Mouse (Mus musculus) C2C12 (cell line): ENCODE data around the gene Ttll7. TPM values are rescaled to one million over a fixed set of nuclear protein-coding genes. Genes with fewer than 3 reads are reported as not detected.

Experiments
- H3K27me3 ChIP-seq: one replicate; pipeline ENCODE4 v1.6.1; 2011; ENCODE audit not compliant: control insufficient read depth, insufficient read depth, insufficient read length
- H3K36me3 ChIP-seq: one replicate; pipeline ENCODE4 v1.6.1; 2011; ENCODE audit not compliant: control insufficient read depth, insufficient read depth
- H3K4me3 ChIP-seq: one replicate; pipeline ENCODE4 v1.5.1; 2011; ENCODE audit warnings: mild to moderate bottlenecking, control low read depth; ENCODE audit not compliant: poor library complexity, insufficient read depth, severe bottlenecking
- H3K79me2 ChIP-seq: one replicate; pipeline ENCODE4 v1.6.1; 2011; ENCODE audit not compliant: control insufficient read depth, insufficient read depth
- H3K79me3 ChIP-seq: one replicate; pipeline ENCODE4 v1.6.1; 2011; ENCODE audit warnings: low read depth, control low read depth
- H3ac ChIP-seq: one replicate; pipeline ENCODE3; 2011; ENCODE audit warnings: low read depth; ENCODE audit not compliant: control insufficient read depth, insufficient read length
- CEBPB ChIP-seq: IDR thresholded peaks from one replicate; pipeline ENCODE4 v1.6.1; 2011; ENCODE audit warnings: low read depth, mild to moderate bottlenecking, control low read depth, moderate library complexity
- CTCF ChIP-seq: IDR thresholded peaks from one replicate; pipeline ENCODE4 v1.5.1; 2011; ENCODE audit not compliant: control insufficient read depth, insufficient read depth, insufficient read length
- FOSL1 ChIP-seq: IDR thresholded peaks from one replicate; pipeline ENCODE4 v1.8.0; 2011; ENCODE audit warnings: mild to moderate bottlenecking, low read length; ENCODE audit not compliant: poor library complexity, insufficient read depth, severe bottlenecking
- MAX ChIP-seq: IDR thresholded peaks from one replicate; pipeline ENCODE4 v1.6.1; 2011; ENCODE audit warnings: mild to moderate bottlenecking, control low read depth
- MYOD1 ChIP-seq: IDR thresholded peaks from one replicate; pipeline ENCODE4 v1.6.1; 2011; ENCODE audit warnings: low read depth; ENCODE audit not compliant: control insufficient read depth, insufficient read length
- MYOG ChIP-seq: IDR thresholded peaks from one replicate; pipeline ENCODE4 v1.6.1; 2011; ENCODE audit not compliant: control insufficient read depth, insufficient read length; ENCODE audit errors: extremely low read depth
- USF1 ChIP-seq: IDR thresholded peaks from one replicate; pipeline ENCODE4 v1.6.1; 2011; ENCODE audit warnings: low read depth, mild to moderate bottlenecking, control low read depth, moderate library complexity
- long read RNA-seq, 2 experiments: library from polyadenylated mRNA; unstranded; transcript quantifications; one replicate each; pipeline ENCODE4 v2.0.0; 2019 to 2020
- polyA plus RNA-seq: library from polyadenylated mRNA; unstranded; fragments of >200 nt; fragmentation: generic; extraction: Trizol; gene quantifications from one replicate; pipeline ENCODE4 v1.2.1, GENCODE M21; 2012; ENCODE audit warnings: missing spikeins

The Ttll7 gene
- polyA plus RNA-seq, result 6.4 TPM
- long read RNA-seq, experiment 1, partial matches to known transcripts, result 10 of 11 reads
- long read RNA-seq, experiment 1, other reads (novel, unspliced or antisense), result 1 of 11 reads
- long read RNA-seq, experiment 2, full-length matches to known transcripts, result 3 of 26 reads
- long read RNA-seq, experiment 2, partial matches to known transcripts, result 11 of 26 reads
- long read RNA-seq, experiment 2, other reads (novel, unspliced or antisense), result 12 of 26 reads

- H3K79me3 ChIP-seq, result peaks cover 3% of the 10 kb centered on the region
- H3K36me3 ChIP-seq, result no peaks in the 10 kb centered on the region
- peak within 1 kb of the TSS; percentile 75 for H3ac ChIP-seq
- H3K27me3 ChIP-seq, result no peaks in the 10 kb centered on the region
- peak; percentile 25 for TF ChIP-seq MAX
- TF ChIP-seq USF1, result no peak
- TF ChIP-seq MYOD1, result peak; percentile 92
- peak within 1 kb of the TSS; percentile 44 for H3K4me3 ChIP-seq
- H3K79me2 ChIP-seq, result peaks cover 4% of the 10 kb centered on the region
Observed at GRCm38 (mm10) chr3:146851966-146852891, at the start of gene Ttll7. Gene Ttll7, plus strand, starts transcription at chr3:146852367.

GRCm38 (mm10) chr3:146812041-146812878, 39.9 kb upstream of the Ttll7 start:
- H3K79me3 ChIP-seq, result peaks cover 11% of the 10 kb centered on the region
- peak overlapping the region; percentile 69 for H3K4me3 ChIP-seq
- no peaks in the 10 kb centered on the region for H3K27me3 ChIP-seq
- peaks cover 62% of the 10 kb centered on the region for H3K79me2 ChIP-seq
- peak overlapping the region; percentile 75 for H3ac ChIP-seq
- TF ChIP-seq CTCF, result no peak
- TF ChIP-seq MAX, result no peak
- no peak for TF ChIP-seq USF1
- H3K36me3 ChIP-seq, result peaks cover 6% of the 10 kb centered on the region

GRCm38 (mm10) chr3:146812901-146813393, 39.2 kb upstream of the Ttll7 start, which contains the start of gene Prkacb:
Gene Prkacb, minus strand, starts transcription at chr3:146812990.
- peak within 1 kb of the TSS; percentile 75 for H3ac ChIP-seq
- H3K4me3 ChIP-seq, result peak within 1 kb of the TSS; percentile 69

GRCm38 (mm10) chr3:146813624-146814023, 38.5 kb upstream of the Ttll7 start:
- Histone ChIP-seq H3K36me3 (peaks cover 6% of the 10 kb centered on the region), H3K79me2 (peaks cover 48% of the 10 kb centered on the region), H3K79me3 (peaks cover 7% of the 10 kb centered on the region), H3K4me3 (peak overlapping the region; percentile 69), H3ac (peak overlapping the region; percentile 67), H3K27me3 (no peaks in the 10 kb centered on the region)
- TF ChIP-seq USF1 (no peak), MYOG (no peak), FOSL1 (no peak), CEBPB (no peak), MYOD1 (no peak), MAX (no peak), CTCF (no peak)

More at GRCm38 (mm10) chr3:146812901-146813393, 39.2 kb upstream of the Ttll7 start, which contains the start of gene Prkacb:
- Histone ChIP-seq H3K79me2 (peaks cover 55% of the 10 kb centered on the region), H3K36me3 (peaks cover 6% of the 10 kb centered on the region), H3K79me3 (peaks cover 8% of the 10 kb centered on the region), H3K27me3 (no peaks in the 10 kb centered on the region)
- TF ChIP-seq MYOG (no peak), USF1 (no peak), CTCF (no peak), MAX (no peak), CEBPB (no peak), MYOD1 (no peak), FOSL1 (no peak)

GRCm38 (mm10) chr3:146820718-146821117, 31.4 kb upstream of the Ttll7 start:
- no peak for TF ChIP-seq USF1
- TF ChIP-seq FOSL1, result no peak
- no peak for TF ChIP-seq MYOG
- no peak for TF ChIP-seq CTCF
- TF ChIP-seq CEBPB, result no peak
- TF ChIP-seq MYOD1, result no peak
- TF ChIP-seq MAX, result no peak
- H3K79me2 ChIP-seq, result no peaks in the 10 kb centered on the region
- H3K36me3 ChIP-seq, result no peaks in the 10 kb centered on the region
- no peaks in the 10 kb centered on the region for H3K79me3 ChIP-seq
- H3K27me3 ChIP-seq, result peaks cover 4% of the 10 kb centered on the region
- no peak overlapping the region for H3K4me3 ChIP-seq
- no peak overlapping the region for H3ac ChIP-seq
